Mouse (Mus musculus): ENCODE data around the gene Dimt1.
"Not testable (repeated sequence)": the region's sequence is repeated elsewhere in the genome, so short reads cannot be mapped to it uniquely, and the experiment has no call there.

The Dimt1 gene

GRCm38 (mm10) chr13:106946594-106947540 is at the start of gene Dimt1:
TSS of gene Dimt1 (plus strand) at chr13:106947127.
- peak; percentile 92 for DNase-seq

- DNase-seq = no peak
Measured at GRCm38 (mm10) chr13:106904637-106905036, 42.3 kb upstream of the Dimt1 start.

- not testable (repeated sequence) for DNase-seq
Measured at GRCm38 (mm10) chr13:106905154-106905553, 41.8 kb upstream of the Dimt1 start.

- no peak for DNase-seq
Measured at GRCm38 (mm10) chr13:106907273-106907672, 39.7 kb upstream of the Dimt1 start.

- no peak for DNase-seq
Measured at GRCm38 (mm10) chr13:106910096-106910495, 36.8 kb upstream of the Dimt1 start.

GRCm38 (mm10) chr13:106913125-106913736 is 33.7 kb upstream of the Dimt1 start:
- DNase-seq = no peak

GRCm38 (mm10) chr13:106918322-106919050 is 28.4 kb upstream of the Dimt1 start:
- DNase-seq = no peak

GRCm38 (mm10) chr13:106925921-106926320 is 21.0 kb upstream of the Dimt1 start:
- not testable (repeated sequence) for DNase-seq

GRCm38 (mm10) chr13:106928296-106928695 is 18.6 kb upstream of the Dimt1 start:
- DNase-seq = no peak

- DNase-seq = no peak
Measured at GRCm38 (mm10) chr13:106929201-106929600, 17.7 kb upstream of the Dimt1 start.

GRCm38 (mm10) chr13:106935871-106936255 is 11.1 kb upstream of the Dimt1 start:
- no peak for DNase-seq

GRCm38 (mm10) chr13:106936256-106937137 is 10.4 kb upstream of the Dimt1 start, which contains the start of gene Ipo11:
TSS of gene Ipo11 (minus strand) at chr13:106936958.
- DNase-seq = peak; percentile 87

GRCm38 (mm10) chr13:106937138-106937472 is 9.8 kb upstream of the Dimt1 start:
- DNase-seq = no peak

- no peak for DNase-seq
Measured at GRCm38 (mm10) chr13:106941211-106941976, 5.5 kb upstream of the Dimt1 start.

- no peak for DNase-seq
Measured at GRCm38 (mm10) chr13:106942721-106943120, 4.2 kb upstream of the Dimt1 start.

GRCm38 (mm10) chr13:106945518-106945917 is 1.4 kb upstream of the Dimt1 start:
- DNase-seq = no peak

- DNase-seq = no peak
Measured at GRCm38 (mm10) chr13:106947583-106947982, 656 bp downstream of the Dimt1 start.

GRCm38 (mm10) chr13:106954880-106955279 is 8.0 kb downstream of the Dimt1 start:
- no peak for DNase-seq

GRCm38 (mm10) chr13:106957554-106957953 is 10.6 kb downstream of the Dimt1 start:
- DNase-seq = no peak

GRCm38 (mm10) chr13:106958286-106958685 is 11.4 kb downstream of the Dimt1 start:
- DNase-seq = no peak

- DNase-seq = no peak
Measured at GRCm38 (mm10) chr13:106960557-106960956, 13.6 kb downstream of the Dimt1 start.

- DNase-seq = no peak
Measured at GRCm38 (mm10) chr13:106961496-106961895, 14.6 kb downstream of the Dimt1 start.

Measured in thymus, postnatal 25 days (tissue).